Mouse (Mus musculus): ENCODE results near the gene Hsf2bp. TPM values are rescaled to one million over a fixed set of nuclear protein-coding genes. Genes with fewer than 3 reads are reported as not detected.

The Hsf2bp gene
- total RNA-seq, 2 experiments from 2014 or later = 1.2 to 1.6 TPM

DNA sequence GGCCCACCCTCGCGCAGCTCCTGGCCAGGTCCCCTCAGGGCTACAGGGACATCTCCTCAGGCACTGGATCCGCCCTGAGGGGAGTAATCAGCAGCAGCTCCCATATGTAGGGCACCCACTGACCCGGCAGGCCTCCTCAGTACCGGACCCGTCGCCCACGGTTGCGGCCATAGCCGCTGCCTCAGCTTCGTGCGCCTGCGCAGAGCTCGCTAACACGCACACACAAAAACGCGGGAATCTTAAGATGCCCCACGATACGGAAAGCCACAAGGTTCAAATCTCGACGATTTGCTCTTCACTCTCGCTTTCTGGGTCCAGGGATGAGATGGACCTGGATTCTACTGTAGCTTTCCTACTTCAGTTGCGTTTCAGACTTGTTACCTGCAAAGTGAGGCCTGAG is 1.8 kb downstream of the Hsf2bp start:
- no peak for DNase-seq (ENCODE audit: low spot score in 2 of 2)

DNA sequence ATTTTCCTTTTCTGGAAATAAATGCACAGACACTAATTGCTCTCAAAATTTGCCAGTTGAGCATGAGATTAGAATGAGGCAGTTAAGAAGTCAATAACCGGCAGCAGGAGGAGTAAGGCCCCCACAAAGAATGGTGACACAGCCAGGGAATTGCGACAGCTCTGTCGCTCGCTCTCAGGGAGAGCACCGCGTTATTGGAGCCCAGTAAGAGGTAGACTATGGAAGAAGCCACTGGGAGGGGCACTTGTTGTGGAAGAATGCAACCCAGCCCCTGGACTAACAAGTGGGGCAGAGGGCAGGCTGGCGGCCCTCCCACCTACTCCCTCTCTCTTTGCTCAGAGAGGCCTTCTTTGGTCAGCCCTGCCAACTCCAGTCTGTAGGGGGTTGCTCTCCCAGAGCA is 4.5 kb downstream of the Hsf2bp start:
- DNase-seq (ENCODE audit: low spot score in 2 of 2) = no peak

DNA sequence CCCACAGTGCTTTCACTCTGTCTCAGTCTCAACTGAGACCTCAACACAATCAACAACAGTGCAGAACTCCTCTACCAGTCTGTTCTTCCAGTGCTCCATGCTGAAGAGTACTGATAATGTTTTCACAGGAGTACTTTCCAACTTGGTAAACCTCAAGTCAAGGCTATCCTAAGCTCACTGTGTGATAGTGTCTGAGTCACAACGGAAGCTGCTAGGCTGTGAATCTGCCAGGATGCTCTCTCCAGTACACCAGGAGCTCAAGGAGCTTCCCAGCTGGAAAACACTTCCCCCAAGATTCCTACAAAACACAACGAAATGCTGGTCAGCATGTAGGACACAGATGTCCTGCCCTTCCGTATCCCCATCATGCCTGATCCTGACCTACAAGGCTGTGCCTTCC is 7.8 kb downstream of the Hsf2bp start:
- DNase-seq (ENCODE audit: low spot score in 2 of 2) = no peak

DNA sequence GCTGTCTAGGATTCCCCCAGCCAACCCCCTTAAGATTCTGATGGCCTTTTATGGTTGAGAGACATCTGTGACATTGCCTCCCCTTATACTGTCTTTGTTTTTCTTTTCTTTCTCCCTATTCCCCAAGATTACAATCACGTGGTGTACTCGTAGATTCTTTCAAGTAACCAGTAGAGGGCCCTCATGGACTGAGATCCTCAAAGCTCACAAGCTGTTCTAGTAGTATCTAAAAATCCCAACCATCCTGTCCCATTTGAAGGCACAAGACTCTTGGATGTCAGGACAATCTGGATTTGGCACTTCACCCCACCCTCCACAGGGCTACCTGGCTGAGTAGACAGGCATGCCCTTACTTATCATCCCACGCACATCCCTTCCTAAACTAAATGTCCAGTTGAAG is 8.5 kb downstream of the Hsf2bp start:
- DNase-seq (ENCODE audit: low spot score in 2 of 2) = peak in 1 of 2 experiments; percentile 58

DNA sequence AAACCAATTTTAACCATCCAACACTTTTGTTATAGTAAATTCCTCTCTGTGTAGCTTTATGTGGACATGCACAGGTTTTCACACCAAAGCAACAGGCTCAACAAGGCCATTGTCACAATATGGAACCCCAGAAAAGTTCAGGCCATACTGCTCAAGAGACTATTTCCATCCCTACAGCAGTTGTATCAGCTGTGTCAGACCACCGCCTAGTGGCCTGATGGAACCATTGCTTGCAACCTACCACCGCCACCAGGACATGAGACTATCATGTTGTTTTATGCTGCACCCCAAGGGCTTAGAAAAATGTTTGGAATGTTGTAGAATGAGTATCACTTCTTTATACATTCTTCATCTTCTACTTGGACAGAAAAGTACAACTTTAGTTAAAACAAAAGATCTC is 10.8 kb downstream of the Hsf2bp start:
- DNase-seq (ENCODE audit: low spot score in 2 of 2) = peak; percentile 63 to 77

DNA sequence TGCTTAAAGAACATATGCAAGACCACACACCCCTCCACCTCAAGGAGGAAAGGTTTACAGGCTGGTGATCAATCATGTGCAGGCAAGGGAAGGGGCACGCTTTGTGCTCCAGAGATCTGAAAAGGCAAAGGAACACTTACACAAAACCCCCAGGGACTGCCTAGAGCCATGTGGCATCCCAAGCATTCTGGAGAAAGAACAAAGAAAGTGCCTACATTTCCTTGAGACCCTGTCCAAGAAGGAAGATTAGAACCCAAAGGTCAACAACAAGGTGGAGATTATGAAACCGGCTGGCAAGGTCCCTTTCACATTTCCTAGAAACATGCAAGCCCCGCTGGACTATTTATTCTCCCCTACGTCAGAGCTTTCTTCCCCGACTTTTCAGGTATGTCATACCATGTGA is 11.5 kb downstream of the Hsf2bp start:
- DNase-seq (ENCODE audit: low spot score in 2 of 2) = no peak

DNA sequence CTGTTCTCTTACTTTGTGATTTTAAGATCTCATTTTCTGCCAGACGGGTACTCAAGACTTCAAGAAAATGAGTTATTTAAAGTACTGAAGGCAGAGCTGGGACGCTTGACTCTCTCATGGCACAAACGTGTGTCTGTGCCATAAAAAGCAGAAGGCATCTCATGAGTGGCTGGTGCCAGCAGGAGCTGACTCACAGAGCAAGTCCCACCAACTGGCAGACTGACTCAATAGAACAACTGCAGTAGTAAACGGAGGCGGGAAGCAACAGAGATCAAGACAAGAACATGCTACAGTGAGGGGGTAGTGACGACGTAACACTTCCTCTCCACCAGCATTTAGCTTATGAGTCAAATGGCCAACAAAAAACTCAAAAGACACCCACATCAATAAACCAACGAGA is 13.1 kb downstream of the Hsf2bp start:
- DNase-seq (ENCODE audit: low spot score in 2 of 2) = peak; percentile 25 to 75

DNA sequence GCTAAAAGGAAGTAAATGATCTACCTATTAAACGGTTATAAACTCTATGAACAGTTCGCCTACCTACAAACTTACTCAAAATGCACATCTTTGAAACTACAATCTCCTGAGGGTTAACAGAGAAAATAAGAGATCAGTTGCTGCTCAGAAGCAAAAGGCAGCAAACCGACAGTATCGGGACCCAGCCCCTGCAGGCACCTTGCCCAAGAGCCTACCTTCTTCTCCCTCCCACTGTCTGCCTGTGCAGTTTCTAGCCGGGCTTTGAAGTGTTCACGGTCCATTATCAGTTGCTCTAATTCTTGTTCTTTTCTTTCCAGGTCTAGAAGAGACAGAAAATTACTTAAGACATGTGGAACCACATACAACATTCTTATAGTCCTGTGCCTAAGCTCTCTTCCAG is 13.6 kb downstream of the Hsf2bp start:
- DNase-seq (ENCODE audit: low spot score in 2 of 2) = no peak

DNA sequence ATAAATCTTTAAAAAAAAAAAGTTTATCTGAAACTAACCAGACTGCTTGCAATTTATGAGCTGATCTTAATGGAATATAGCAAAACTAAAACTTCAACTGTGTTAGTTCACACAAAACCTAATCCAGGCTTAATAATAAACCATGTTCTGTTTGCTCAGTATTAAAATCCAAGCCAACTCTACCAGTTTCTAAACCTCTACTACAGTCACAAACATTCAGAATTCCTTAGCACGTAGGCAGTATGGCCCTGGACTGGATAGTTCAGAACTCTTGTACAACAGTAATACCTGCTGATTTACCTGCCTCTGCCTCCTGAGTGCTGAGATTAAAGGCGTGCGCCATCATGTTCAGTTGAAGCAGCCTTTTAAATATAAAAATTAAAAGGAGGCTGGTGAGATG is 14.2 kb downstream of the Hsf2bp start:
- no peak for DNase-seq (ENCODE audit: low spot score in 2 of 2)

DNA sequence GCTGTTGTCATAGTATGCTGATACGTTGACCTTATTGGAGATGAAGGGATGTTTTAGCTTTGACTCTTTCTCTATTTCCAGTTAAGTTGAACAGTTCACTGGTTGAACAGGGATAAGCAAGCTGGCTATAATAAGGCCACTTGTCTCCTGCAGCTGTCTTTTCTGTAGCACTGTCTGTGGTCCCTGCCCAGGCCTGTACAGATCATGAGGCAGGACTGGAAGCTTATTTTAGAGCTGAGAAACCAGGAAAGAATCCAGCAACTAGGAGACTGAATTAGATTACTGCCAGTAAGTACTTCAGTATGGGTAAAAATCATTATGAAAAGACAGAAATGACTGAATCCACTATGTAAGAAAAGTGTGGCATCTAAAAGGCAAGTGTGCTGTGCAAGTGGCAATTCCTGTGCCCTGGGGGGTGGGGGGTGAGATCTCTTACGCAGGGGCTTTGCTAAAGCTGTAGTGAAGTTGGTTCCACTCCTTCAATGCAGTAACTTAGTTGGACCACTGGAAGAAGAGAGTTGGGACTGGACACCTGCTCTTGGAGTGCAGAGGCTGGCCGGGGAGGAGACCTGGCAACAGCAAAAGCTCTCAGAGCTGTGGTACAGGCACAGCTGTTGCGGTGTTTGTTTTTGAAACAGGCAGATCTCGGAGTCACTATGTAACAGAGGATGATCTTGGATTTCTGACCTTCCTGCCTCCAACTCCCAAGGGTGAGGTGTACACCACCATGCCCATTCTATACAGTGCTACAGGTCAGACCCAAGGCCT is 17.8 kb downstream of the Hsf2bp start:
- DNase-seq (ENCODE audit: low spot score in 2 of 2) = no peak

DNA sequence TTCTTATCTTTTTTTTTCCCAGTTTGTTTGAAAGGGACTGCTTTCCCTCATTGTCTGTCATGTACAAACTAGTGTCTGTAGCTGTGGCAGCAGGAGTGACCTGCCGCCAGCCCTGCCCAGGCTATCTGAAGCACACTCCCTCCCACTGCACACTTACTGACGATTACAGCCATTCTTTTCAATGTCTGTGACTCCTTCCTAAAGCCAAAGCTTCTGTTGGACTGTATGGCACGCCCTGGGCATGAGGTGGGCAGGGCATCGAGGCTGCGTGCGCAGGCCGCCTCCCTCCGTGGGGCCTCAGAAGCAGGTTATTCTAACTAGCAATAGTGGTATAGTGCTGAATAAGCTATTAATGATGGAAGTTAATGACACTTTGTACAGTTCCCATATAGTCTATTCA is 19.7 kb downstream of the Hsf2bp start:
- DNase-seq (ENCODE audit: low spot score in 2 of 2) = no peak

DNA sequence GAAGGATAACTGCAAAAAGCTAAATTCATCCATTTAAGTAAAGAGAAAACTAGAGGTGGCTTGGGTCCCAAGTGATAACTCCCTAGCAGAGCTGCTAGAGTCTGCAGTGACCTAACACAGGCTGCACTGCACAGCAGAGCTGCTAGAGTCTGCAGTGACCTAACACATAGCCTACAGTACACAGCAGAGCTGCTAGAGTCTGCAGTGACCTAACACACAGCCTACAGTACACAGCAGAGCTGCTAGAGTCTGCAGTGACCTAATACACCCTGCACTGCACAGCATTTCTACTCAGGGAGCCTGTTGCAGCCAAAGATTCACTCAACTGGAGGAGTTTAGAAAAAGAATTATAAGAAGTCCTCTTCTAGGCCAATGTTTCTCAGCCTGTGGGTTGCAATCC is 22.5 kb downstream of the Hsf2bp start:
- DNase-seq (ENCODE audit: low spot score in 2 of 2) = no peak

DNA sequence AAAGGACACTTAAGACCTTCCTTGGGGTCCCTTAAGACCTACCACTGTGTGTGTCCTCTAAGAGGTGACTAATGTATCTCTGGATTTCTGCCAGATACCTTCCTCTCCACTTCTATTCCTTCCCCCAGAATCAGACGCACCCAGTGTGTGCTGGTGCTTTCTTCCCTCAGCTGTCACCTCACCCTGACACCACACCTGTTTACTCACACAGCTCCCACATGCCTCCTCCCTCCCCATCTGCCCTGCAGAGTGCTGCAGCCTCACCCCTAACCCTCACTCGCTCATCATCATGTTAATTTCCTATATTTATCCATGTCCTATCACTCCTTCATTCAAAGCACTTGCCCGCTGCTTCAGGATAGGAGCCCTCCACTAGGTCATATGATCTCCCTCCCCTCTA is 23.9 kb downstream of the Hsf2bp start:
- DNase-seq (ENCODE audit: low spot score in 2 of 2) = no peak

DNA sequence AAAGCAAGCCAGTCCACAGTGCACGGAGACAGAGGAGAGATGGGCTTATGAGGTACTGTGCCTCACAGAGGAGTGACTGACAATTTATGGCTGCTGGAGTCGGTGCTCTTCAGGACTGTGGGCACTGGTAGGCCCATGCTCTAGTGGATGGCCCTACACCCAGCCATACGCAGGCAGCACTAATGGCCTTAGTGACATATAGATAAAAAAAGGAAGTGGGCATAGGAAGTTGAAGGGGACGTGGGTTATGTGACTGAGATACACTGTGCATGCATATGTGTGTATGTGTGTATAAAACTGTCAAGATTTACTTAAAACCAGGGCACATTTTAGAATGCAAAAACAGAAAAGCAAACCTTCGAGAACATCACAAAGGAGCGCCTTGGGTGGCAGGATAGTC is 24.5 kb downstream of the Hsf2bp start:
- no peak for DNase-seq (ENCODE audit: low spot score in 2 of 2)

DNA sequence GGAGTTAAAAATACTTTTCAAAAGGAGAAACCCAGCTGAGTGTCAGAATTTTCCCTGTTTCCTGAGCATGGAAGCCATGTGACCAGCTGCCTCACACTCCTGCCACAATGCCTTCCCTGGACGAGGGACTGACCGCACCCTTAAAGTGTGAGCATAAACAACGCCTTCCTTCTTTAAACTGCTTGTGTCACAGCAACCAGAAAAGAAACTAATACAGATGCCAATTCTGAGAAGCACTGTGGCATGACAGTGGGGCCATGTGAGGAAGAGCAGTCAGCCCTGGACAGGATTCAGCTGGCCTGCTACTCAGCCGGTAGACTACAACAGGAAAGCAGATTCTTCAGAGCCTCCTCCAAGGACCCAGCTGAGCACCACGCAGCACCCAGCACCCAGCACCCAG is 29.3 kb downstream of the Hsf2bp start:
- DNase-seq (ENCODE audit: low spot score in 2 of 2) = no peak

DNA sequence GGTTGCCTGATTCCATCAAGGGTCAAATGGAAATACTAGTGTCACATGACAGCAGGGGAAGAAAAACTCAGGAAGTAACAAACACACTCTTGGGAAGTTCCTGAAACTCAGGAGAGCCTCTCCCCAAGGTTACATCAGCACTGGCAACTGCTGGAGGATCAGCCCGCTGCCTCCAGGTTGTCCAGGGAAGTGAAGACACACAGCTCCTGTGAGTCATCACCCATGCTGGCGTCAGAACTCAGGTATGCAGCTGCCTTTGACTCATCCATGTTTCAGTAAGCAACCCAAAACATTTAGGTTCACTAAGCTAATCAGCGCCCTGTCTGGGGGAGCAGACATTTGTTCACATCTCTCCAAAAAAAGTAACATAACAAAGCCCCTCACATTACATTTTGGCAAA is 32.9 kb downstream of the Hsf2bp start:
- no peak for DNase-seq (ENCODE audit: low spot score in 2 of 2)

DNA sequence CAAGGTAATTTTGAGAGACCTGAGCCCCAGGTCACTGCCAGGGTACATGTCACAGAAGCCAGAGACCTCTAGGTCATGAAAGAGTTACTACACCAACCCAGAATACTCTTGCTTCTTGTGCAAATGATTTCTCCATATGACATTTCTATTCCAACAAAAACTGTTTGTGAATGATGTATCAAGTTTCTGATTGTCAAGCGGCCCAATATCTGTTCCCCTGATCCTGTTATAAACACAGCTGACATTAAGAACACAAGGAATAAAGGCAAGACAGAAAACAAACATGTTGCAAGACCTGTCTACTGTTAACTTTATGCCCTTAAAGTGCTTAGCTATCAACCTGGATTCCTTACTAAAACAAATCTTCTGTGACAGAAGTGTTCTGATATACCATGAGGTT is 37.8 kb downstream of the Hsf2bp start:
- no peak for DNase-seq (ENCODE audit: low spot score in 2 of 2)

DNA sequence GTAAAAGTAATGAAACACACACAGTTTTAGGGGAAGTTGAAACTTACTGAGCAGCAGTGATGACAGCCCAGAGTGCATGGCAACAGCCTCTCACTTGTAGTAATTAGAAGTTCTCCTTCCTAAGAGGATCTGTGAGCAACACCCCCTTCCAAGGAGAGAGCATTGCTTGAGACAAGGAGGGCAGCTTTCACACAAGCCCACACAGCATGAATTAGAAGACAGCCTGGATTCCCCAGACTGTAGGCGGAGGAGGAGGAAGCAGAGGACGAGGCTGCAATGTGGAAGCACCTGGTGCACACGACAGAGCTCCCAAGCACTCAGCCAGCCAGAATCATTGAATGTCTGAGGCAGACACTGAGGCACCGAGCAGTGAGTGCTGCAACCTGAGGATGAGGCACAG is 39.8 kb downstream of the Hsf2bp start:
- DNase-seq (ENCODE audit: low spot score in 2 of 2) = no peak

DNA sequence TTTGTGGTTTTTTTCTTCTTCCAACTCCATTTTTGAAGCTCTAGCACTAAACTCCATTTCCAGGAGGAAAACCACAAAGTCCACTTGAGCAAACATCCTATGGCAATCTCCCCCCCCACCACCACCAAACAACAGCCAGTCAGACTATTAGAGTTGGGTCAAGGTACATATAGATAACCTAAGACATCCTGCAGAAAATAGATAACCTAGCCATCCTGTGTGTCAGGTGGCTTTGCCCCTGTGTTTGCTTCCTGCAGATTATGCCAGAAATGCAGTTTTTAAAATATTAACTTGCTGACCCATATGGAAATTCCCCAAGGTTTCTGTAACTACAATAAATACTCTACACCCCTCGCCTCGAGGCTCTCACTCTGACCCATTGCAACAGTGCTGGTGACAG is 40.4 kb downstream of the Hsf2bp start:
- no peak for DNase-seq (ENCODE audit: low spot score in 2 of 2)

DNA sequence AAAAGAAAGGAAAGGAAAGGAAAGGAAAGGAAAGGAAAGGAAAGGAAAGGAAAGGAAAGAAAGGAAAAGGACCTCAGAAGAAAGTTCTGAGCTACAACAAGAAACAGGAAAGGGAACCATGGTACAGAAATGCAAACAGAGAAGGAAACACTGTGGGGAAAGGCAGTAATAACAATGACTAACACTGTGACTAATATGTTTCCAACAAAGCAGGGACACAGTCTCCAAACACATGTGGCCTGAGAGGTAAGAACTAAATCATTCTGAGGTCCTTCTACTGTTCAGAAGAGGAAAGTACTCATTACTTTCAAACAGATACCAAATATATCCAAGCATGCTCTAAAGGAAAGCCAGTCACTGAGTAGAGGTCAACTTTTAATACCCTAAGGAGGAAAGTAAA is 42.0 kb downstream of the Hsf2bp start:
- DNase-seq (ENCODE audit: low spot score in 2 of 2) = no peak

DNA sequence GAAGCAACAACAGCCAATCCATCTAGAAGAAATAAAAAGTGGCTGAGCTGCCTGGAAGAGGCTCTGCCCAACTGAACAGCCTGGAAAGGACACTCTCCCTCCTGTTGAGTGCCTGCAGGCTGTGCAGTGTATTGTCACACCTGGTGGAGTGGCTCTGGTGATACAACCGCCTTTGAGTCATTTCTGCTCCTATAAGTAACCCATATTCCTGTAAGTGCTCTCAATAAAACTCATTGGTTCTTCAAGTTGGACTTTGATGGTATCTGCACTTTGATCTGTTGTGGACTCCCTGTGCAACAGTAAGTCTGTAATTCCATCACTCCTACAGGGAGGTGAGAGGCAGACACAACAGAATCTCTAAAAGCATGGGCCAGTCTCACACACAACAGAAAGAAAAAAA is 42.8 kb downstream of the Hsf2bp start:
- no peak for DNase-seq (ENCODE audit: low spot score in 2 of 2)

DNA sequence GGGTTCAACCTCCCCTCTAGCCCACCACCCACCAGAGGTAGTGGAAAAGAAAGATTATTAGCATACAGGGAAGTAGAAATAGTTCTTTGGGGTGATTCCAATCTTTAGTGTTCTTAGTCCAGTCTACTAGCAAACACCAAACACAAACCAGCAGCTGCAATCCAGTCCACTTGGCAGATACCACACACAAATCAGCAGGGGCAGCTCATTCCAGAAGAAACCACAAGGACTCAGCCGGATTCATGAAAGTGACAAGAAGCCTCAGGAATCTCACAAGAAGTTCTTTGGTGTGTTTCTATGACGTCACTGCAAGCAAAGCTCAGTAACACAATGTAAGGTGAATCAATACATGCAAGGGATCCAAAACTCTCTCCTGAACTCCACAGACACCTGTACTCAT is 44.1 kb downstream of the Hsf2bp start:
- no peak for DNase-seq (ENCODE audit: low spot score in 2 of 2)

DNA sequence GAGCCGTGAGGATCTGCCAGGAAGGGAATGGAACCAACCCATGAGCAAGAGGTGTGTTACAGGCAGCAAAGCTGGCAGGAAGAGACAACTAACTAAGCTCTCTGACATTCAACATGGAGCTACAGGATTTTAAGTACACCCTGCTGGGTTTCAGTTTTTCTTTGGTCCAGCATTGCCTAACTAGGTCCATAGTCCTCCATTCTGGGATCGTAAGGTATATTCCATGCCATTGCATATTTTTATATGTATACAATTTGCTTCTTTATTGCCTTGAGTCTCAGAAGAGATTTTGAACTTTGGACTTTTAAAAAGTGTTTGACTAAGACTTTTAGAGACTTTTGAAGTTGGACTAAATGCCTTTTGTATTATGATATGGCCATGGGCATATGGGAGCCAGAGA is 47.1 kb downstream of the Hsf2bp start:
- no peak for DNase-seq (ENCODE audit: low spot score in 2 of 2)

DNA sequence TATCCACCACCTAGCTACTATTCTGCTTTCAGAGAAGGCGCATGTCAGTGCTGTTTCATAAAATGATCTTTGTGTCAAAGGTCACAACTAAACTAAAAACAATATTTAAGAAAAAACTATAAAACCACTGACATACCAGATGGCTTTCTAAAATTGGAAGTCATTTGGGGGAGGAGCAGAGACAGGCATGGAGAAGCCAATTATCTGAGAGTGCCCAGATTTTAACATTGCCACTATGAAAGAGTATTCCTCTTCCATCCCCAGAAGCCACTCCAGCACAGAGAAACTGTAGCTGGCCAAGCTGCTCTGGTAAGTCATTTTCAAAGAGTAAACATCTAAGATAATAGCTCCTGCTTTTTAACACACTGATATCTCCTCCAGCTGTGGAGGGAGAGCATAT is 49.2 kb downstream of the Hsf2bp start:
- DNase-seq (ENCODE audit: low spot score in 2 of 2) = no peak

Measured in layer of hippocampus, postnatal 14 days (tissue).